Comparison of ENCODE assay signal across 28 mouse cellular contexts in genomic region chr3:122352801-122353200, GRCm38 (mm10). TPM values are rescaled to one million over a fixed set of nuclear protein-coding genes. Genes with fewer than 3 reads are reported as not detected.
DNase-seq lines count a peak whose midpoint lies in the region; ATAC-seq and TF ChIP-seq lines count a peak whose summit lies in the region.
"Had no signal": no experiment of that assay in that cellular context is flagged by ENCODE, and none has a peak within 500 bp of the region (broad histone marks: within the 10 kb centered on the region; RNA-seq: fewer than 3 reads in every experiment).

No protein-coding gene starts in this region.

- DNase-seq in ES-CJ7 (ENCODE audit: low read depth, low spot score) (peak; percentile 46), R1 (ENCODE audit: low read depth, low spot score) (peak; percentile 62), ZHBTc4 (ENCODE audit: low read depth, low spot score) (peak; percentile 72)
- DNase-seq in heart, postnatal 14 days, result no peak
- no peak for DNase-seq in left cerebral cortex, adult 2 months (ENCODE audit: extremely low spot score in 1 of 2, low spot score in 2 of 2)
- DNase-seq: adrenal gland, adult 2 months; adrenal gland, adult 8-10 months; adrenal gland, postnatal 10 days; adrenal gland, postnatal 14 days; adrenal gland, postnatal 25 days; adrenal gland, postnatal 36 days; B cell, adult 2 months; cerebellum, adult 11 months; cerebellum, adult 11-12 months; cerebellum, adult 18-20 months; cerebellum, adult 2 months; cerebellum, adult 8-10 months; cerebellum, adult 9-10 months; cerebellum, adult 9-11 months had no signal

- no peak for ATAC-seq in hindbrain, embryonic 13.5 days (ENCODE audit: low FRiP score)
- no peak for ATAC-seq in cerebellum, adult (ENCODE audit: insufficient number of reproducible peaks, low FRiP score, low TSS enrichment)
- ATAC-seq: activated CD4-positive, CD25-positive, alpha-beta regulatory T cell, adult 4 months; CD4-positive, CD25-positive, alpha-beta regulatory T cell, adult 4 months; Patski had no signal

- no peak for TF ChIP-seq POLR2A in ES-Bruce4 (IDR thresholded peaks at IDR 0.05; ENCODE audit: insufficient read depth, low read length)

- no peaks in the 10 kb centered on the region for H3K36me3 ChIP-seq in ES-Bruce4 (ENCODE audit: control insufficient read depth, insufficient read depth, low read length, poor library complexity, severe bottlenecking)
- H3K36me3 ChIP-seq in hindbrain, embryonic 13.5 days, result no peaks in the 10 kb centered on the region
- H3K36me3 ChIP-seq: G1E had no signal

- no peak overlapping the region for H3K9ac ChIP-seq in ES-Bruce4 (ENCODE audit: low read depth, poor library complexity, severe bottlenecking)
- H3K9ac ChIP-seq in hindbrain, embryonic 13.5 days, result no peak overlapping the region

- no peaks in the 10 kb centered on the region for H3K27me3 ChIP-seq in ES-Bruce4 (ENCODE audit: control insufficient read depth, insufficient read depth, low read length, poor library complexity, severe bottlenecking)
- H3K27me3 ChIP-seq in hindbrain, embryonic 13.5 days, result no peaks in the 10 kb centered on the region
- H3K27me3 ChIP-seq: CH12.LX, Patski had no signal

- H3K4me3 ChIP-seq in ES-Bruce4 (ENCODE audit: low read depth, low read length), result no peak overlapping the region
- no peak overlapping the region for H3K4me3 ChIP-seq in hindbrain, embryonic 13.5 days
- H3K4me3 ChIP-seq in left cerebral cortex, adult 2 months, result no peak overlapping the region

- 89% methylated on average over 3 of the region's 3 CpGs for WGBS in hindbrain, embryonic 13.5 days

- 0 out of 2 replicates have a peak, but pooled peaks have one; percentile 14 for TF ChIP-seq EP300 in ES-Bruce4 (IDR thresholded peaks at IDR 0.05; ENCODE audit: insufficient read depth, low read depth, low read length)

- H3K4me1 ChIP-seq in ES-Bruce4 (ENCODE audit: control insufficient read depth, insufficient read depth, low read length), result no peaks in the 10 kb centered on the region
- H3K4me1 ChIP-seq in hindbrain, embryonic 13.5 days (replicated peaks), result no peaks in the 10 kb centered on the region

- no peak overlapping the region for H3K27ac ChIP-seq in ES-Bruce4 (ENCODE audit: insufficient read depth, low read length)
- no peak overlapping the region for H3K27ac ChIP-seq in hindbrain, embryonic 13.5 days
- no peak overlapping the region for H3K27ac ChIP-seq in left cerebral cortex, adult 2 months

- no peaks in the 10 kb centered on the region for H3K9me3 ChIP-seq in ES-Bruce4 (replicated peaks; ENCODE audit: control insufficient read depth, insufficient read depth, low read length, poor library complexity, severe bottlenecking)
- no peaks in the 10 kb centered on the region for H3K9me3 ChIP-seq in hindbrain, embryonic 13.5 days
- H3K9me3 ChIP-seq: G1E had no signal

- H3K4me2 ChIP-seq in hindbrain, embryonic 13.5 days, result no peak overlapping the region

- no peak for TF ChIP-seq CTCF in ES-Bruce4 (IDR thresholded peaks at IDR 0.05; ENCODE audit: low read depth, low read length)
- no peak for TF ChIP-seq CTCF in left cerebral cortex, adult 2 months (IDR thresholded peaks at IDR 0.05)

- intact Hi-C loops in heart, postnatal 14 days (cut with DNase I), result no loop called here
- intact Hi-C loops in left cerebral cortex, adult 2 months (cut with DNase I), result no loop called here

RNA-seq across cellular contexts. Expression of gene Bcar3, which starts 58.9 kb away (rescaled TPM):
- 26.3 and 26.4 TPM in 2 replicates for polyA plus RNA-seq in ES-Bruce4 (2011; ENCODE audit: insufficient read depth, insufficient read length, low read depth, missing spikeins)
- 6.1 and 7.9 TPM in 2 replicates for polyA plus RNA-seq in hindbrain, embryonic 13.5 days (2015; fragmentation: Nextera tagmentation; extraction: Ambion mirVana)
- total RNA-seq in heart, postnatal 14 days (2021), result 1 to 10 TPM; 8.0 to 9.0 TPM
- total RNA-seq in left cerebral cortex, adult 2 months (2021), result 10 to 100 TPM; 14.7 to 15.4 TPM
- total RNA-seq: MEL had no signal
- polyA plus RNA-seq: G1E had no signal

Comparison
In these comparisons a context has a peak if more than half of its experiments do, and no peak if none do; other contexts are left out.
1. DNase-seq: peak in ES-CJ7 (single experiment), R1 (single experiment) and ZHBTc4 (single experiment); none in heart, postnatal 14 days (0 of 2) and left cerebral cortex, adult 2 months (0 of 2).